ENCODE assay signal across 8 mouse cellular contexts in the genomic region with DNA sequence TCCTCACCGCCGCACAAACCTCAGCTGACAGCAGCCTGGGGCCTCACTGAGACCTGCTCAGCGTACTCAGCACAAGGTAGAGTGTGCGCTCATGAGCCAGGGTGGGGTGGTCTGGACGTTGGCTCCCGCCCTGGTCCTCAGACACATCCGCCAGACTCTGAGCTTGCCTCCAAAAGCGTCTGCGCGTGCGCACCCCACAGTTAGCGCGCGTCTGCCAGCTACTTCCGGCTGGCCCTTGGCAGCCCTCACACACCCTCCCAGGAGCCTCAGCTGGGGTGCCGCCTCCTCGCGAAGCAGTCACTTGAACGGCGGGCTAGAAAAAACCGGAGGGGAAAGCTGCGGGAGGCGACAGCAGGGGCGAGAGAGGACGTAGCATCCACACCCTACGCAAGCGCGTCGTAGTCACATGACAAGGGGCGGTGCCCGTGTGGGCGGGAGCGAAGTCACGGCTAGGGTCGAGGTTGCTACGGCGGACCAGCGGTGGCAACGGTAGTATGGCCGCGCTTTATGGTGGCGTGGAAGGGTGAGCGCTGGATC. TPM values are rescaled to one million over a fixed set of nuclear protein-coding genes. Genes with fewer than 3 reads are reported as not detected.
DNase-seq lines count a peak whose midpoint lies in the region; ATAC-seq lines count a peak whose summit lies in the region.

A gene (plus strand): TSS at position 223 of the 537 bp plus-strand sequence.

- H3K9me3 ChIP-seq in hindbrain, embryonic 12.5 days (replicated peaks) = no peaks in the 10 kb centered on the region

- ATAC-seq in hindbrain, embryonic 12.5 days (ENCODE audit: low FRiP score) = peak; percentile 96

- H3K4me2 ChIP-seq in hindbrain, embryonic 12.5 days (replicated peaks) = peak within 1 kb of the TSS; percentile 89

- DNase-seq in Muller cell, postnatal 12 days (ENCODE audit: inconsistent ontology term) = peak; percentile 96
- DNase-seq in cerebellum, adult 9-11 months = peak; percentile 91
- peak; percentile 91 to 94 for DNase-seq in frontal cortex, postnatal 10 days (ENCODE audit: low spot score in 2 of 2)
- DNase-seq in layer of hippocampus, postnatal 14 days (ENCODE audit: low spot score in 2 of 2) = peak; percentile 90 to 94
- DNase-seq in lung, postnatal 14 days = peak; percentile 95
- DNase-seq in retina, adult 2 months (ENCODE audit: low read depth, low spot score) = peak; percentile 76
- DNase-seq in thymus, postnatal 36 days = peak; percentile 94 to 97

- peak within 1 kb of the TSS; percentile 96 for H3K27ac ChIP-seq in hindbrain, embryonic 12.5 days

- peak within 1 kb of the TSS; percentile 78 for H3K9ac ChIP-seq in hindbrain, embryonic 12.5 days

- peak within 1 kb of the TSS; percentile 62 for H3K4me3 ChIP-seq in hindbrain, embryonic 12.5 days

- under 1% methylated on average over 43 of the region's 43 CpGs for WGBS in hindbrain, embryonic 12.5 days

- H3K27me3 ChIP-seq in hindbrain, embryonic 12.5 days = no peaks in the 10 kb centered on the region

- peaks cover 5% of the 10 kb centered on the region; the same call in 1 of the 2 replicates for H3K36me3 ChIP-seq in hindbrain, embryonic 12.5 days

- peaks cover 6% of the 10 kb centered on the region for H3K4me1 ChIP-seq in hindbrain, embryonic 12.5 days

RNA-seq across cellular contexts. Expression of the gene that starts here (rescaled TPM):
- 61.3 and 65.7 TPM in 2 replicates for polyA plus RNA-seq in hindbrain, embryonic 12.5 days (2016; fragmentation: Nextera tagmentation; extraction: Ambion mirVana)
- 10 to 100 TPM; 51.6 to 52.6 TPM for total RNA-seq in layer of hippocampus, postnatal 14 days (2021)

Comparison
In these comparisons a context has a peak if more than half of its experiments do, and no peak if none do; other contexts are left out.
1. Peak in every context shown above with its lines: DNase-seq, ATAC-seq, H3K4me3 ChIP-seq and H3K27ac ChIP-seq.